Mouse (Mus musculus) neural tube, embryonic 12.5 days (tissue): Measurements from ENCODE around the gene Insl6. TPM values are rescaled to one million over a fixed set of nuclear protein-coding genes. Genes with fewer than 3 reads are reported as not detected.

Experiments
- ATAC-seq: fragments of 200-750 bp; cut with Nextera tagmentation; 2 replicates; pipeline ENCODE4 v1.8.0; 2017; ENCODE audit warnings: low read depth, mild to moderate bottlenecking, moderate TSS enrichment, moderate library complexity; ENCODE audit not compliant: low FRiP score
- H3K27ac ChIP-seq: fragments of 300-500 bp; sonication (generic); 2 replicates; pipeline ENCODE4 v1.5.1; 2016
- H3K27me3 ChIP-seq: fragments of 300-500 bp; sonication (generic); replicated peaks from 2 replicates; pipeline ENCODE4 v1.6.1; 2016; ENCODE audit warnings: mild to moderate bottlenecking
- H3K36me3 ChIP-seq: fragments of 300-500 bp; sonication (generic); 2 replicates; pipeline ENCODE4 v1.6.1; 2016; ENCODE audit warnings: mild to moderate bottlenecking
- H3K4me1 ChIP-seq: fragments of 300-500 bp; sonication (generic); 2 replicates; pipeline ENCODE4 v1.6.1; 2016
- H3K4me2 ChIP-seq: fragments of 300-500 bp; sonication (generic); replicated peaks from 2 replicates; pipeline ENCODE4 v1.6.1; 2016; ENCODE audit warnings: mild to moderate bottlenecking
- H3K4me3 ChIP-seq: fragments of 300-500 bp; sonication (generic); 2 replicates; pipeline ENCODE4 v1.5.1; 2016
- H3K9ac ChIP-seq: fragments of 300-500 bp; sonication (generic); 2 replicates; pipeline ENCODE4 v1.6.1; 2016; ENCODE audit warnings: mild to moderate bottlenecking
- H3K9me3 ChIP-seq: fragments of 300-500 bp; sonication (generic); 2 replicates; pipeline ENCODE4 v1.6.1; 2016; ENCODE audit warnings: mild to moderate bottlenecking
- WGBS: fragments of 180-500 bp; shearing (Covaris S2); methylation state at CpG from one replicate; pipeline ENCODE4 v1.1.7; 2016; 5-methylcytosine and 5-hydroxymethylcytosine counted together
- polyA plus RNA-seq: library from polyadenylated mRNA; unstranded; fragments of >200 nt; fragmentation: Nextera tagmentation; extraction: Ambion mirVana; gene quantifications from 2 replicates; pipeline ENCODE4 v1.2.1, GENCODE M21; 2016

The Insl6 gene
- polyA plus RNA-seq, 1 experiment from 2014 or later = 4.5 TPM

GRCm38 (mm10) chr19:29302119-29302518, 23.0 kb downstream of the Insl6 start:
- Histone ChIP-seq H3K4me2 (no peak overlapping the region), H3K9me3 (no peaks in the 10 kb centered on the region), H3K27ac (no peak overlapping the region), H3K27me3 (no peaks in the 10 kb centered on the region), H3K4me1 (no peaks in the 10 kb centered on the region), H3K9ac (no peak overlapping the region), H3K4me3 (no peak overlapping the region), H3K36me3 (peaks cover 28% of the 10 kb centered on the region)
- ATAC-seq = no peak
- WGBS = 92% methylated on average over 2 of the region's 2 CpGs

DNA sequence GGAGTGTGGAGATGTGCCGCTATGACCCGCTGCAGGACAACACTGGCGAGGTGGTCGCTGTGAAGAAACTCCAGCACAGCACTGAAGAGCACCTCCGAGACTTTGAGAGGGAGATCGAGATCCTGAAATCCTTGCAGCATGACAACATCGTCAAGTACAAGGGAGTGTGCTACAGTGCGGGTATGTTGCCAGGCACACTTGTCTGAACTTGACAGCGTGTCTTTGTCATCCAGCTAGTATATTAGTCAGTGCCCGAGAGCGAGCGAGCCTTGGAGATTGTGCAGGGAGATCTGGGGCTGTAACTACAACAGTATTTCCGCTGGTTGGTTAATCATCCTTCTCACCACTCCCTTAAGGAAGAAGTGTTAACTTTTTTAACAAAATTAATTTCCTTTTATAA, 24.2 kb downstream of the Insl6 start:
- Histone ChIP-seq H3K36me3 (peaks cover 30% of the 10 kb centered on the region), H3K9me3 (no peaks in the 10 kb centered on the region), H3K9ac (no peak overlapping the region), H3K4me1 (no peaks in the 10 kb centered on the region), H3K4me2 (no peak overlapping the region), H3K27me3 (no peaks in the 10 kb centered on the region), H3K4me3 (no peak overlapping the region), H3K27ac (no peak overlapping the region)
- no peak for ATAC-seq
- 93% methylated on average over 13 of the region's 13 CpGs for WGBS

- Histone ChIP-seq H3K36me3 (peaks cover 26% of the 10 kb centered on the region), H3K27me3 (no peaks in the 10 kb centered on the region), H3K9ac (no peak overlapping the region), H3K27ac (no peak overlapping the region), H3K4me1 (no peaks in the 10 kb centered on the region), H3K4me3 (no peak overlapping the region), H3K9me3 (no peaks in the 10 kb centered on the region), H3K4me2 (no peak overlapping the region)
- ATAC-seq = no peak
- WGBS = 94% methylated on average over 1 of the region's 1 CpGs
Measured at GRCm38 (mm10) chr19:29297366-29297765, 27.8 kb downstream of the Insl6 start.

GRCm38 (mm10) chr19:29296166-29296565, 29.0 kb downstream of the Insl6 start:
- H3K4me2 ChIP-seq = no peak overlapping the region
- no peaks in the 10 kb centered on the region for H3K27me3 ChIP-seq
- H3K27ac ChIP-seq = no peak overlapping the region
- no peak for ATAC-seq
- no peak overlapping the region for H3K9ac ChIP-seq
- no peak overlapping the region for H3K4me3 ChIP-seq
- no peaks in the 10 kb centered on the region for H3K9me3 ChIP-seq
- no peaks in the 10 kb centered on the region for H3K4me1 ChIP-seq
- H3K36me3 ChIP-seq = peaks cover 35% of the 10 kb centered on the region

- WGBS = 66% methylated on average over 2 of the region's 2 CpGs
- Histone ChIP-seq H3K27me3 (no peaks in the 10 kb centered on the region), H3K9me3 (no peaks in the 10 kb centered on the region), H3K36me3 (peaks cover 29% of the 10 kb centered on the region), H3K4me3 (no peak overlapping the region), H3K4me1 (no peaks in the 10 kb centered on the region), H3K9ac (no peak overlapping the region), H3K27ac (no peak overlapping the region), H3K4me2 (no peak overlapping the region)
- ATAC-seq = no peak
Measured at GRCm38 (mm10) chr19:29294756-29295155, 30.4 kb downstream of the Insl6 start.

DNA sequence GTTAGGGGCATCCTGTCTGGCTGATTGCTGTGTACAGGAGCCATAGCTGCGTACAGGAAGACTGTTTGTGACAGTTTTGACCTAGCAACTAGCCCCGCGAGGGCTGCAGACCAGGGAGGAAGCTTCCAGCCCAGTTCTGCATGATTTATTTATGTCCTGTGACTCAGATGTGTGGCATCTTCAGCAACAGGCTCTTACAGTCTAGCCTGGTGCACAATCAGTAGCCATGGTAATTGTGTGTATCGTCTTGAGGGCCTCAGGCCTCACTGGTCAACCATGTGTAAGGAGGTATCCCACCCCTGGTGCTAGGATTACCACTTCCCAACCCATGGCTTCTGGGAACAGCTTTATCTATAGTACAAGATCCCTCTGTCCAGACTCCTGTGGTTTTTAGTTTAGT, 32.6 kb downstream of the Insl6 start:
- Histone ChIP-seq H3K27ac (no peak overlapping the region), H3K27me3 (no peaks in the 10 kb centered on the region), H3K36me3 (peaks cover 22% of the 10 kb centered on the region), H3K9ac (no peak overlapping the region), H3K4me3 (no peak overlapping the region), H3K4me1 (no peaks in the 10 kb centered on the region), H3K9me3 (no peaks in the 10 kb centered on the region), H3K4me2 (no peak overlapping the region)
- ATAC-seq = no peak
- 76% methylated on average over 4 of the region's 4 CpGs for WGBS

DNA sequence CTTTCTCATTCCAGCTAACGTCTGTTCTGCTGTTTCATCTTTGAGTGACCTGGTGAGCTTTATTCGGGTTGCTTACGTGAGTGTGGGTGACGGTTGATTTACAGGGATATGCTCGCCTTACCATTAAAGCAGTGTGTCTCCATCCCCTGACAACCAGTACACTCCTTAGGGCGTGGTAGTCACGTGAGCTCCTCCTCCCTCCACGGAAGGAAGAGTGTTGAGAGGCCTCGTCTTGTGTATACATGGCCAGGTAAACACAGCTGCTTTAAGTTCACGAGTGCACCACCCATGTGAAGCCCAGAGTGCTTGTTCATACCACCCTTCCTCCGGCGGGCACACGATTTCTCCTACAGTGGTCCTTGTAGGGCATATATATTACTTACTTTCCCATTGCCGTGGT, 33.6 kb downstream of the Insl6 start:
- Histone ChIP-seq H3K36me3 (peaks cover 22% of the 10 kb centered on the region), H3K27ac (no peak overlapping the region), H3K9ac (no peak overlapping the region), H3K4me3 (no peak overlapping the region), H3K4me2 (no peak overlapping the region), H3K4me1 (no peaks in the 10 kb centered on the region), H3K9me3 (no peaks in the 10 kb centered on the region), H3K27me3 (no peaks in the 10 kb centered on the region)
- ATAC-seq = no peak
- WGBS = 89% methylated on average over 14 of the region's 14 CpGs

- Histone ChIP-seq H3K9me3 (no peaks in the 10 kb centered on the region), H3K4me3 (no peak overlapping the region), H3K4me2 (no peak overlapping the region), H3K27me3 (no peaks in the 10 kb centered on the region), H3K27ac (no peak overlapping the region), H3K9ac (no peak overlapping the region), H3K36me3 (peaks cover 20% of the 10 kb centered on the region), H3K4me1 (0 out of 2 replicates have a peak, but pooled peaks cover 3% of the 10 kb centered on the region)
- 77% methylated on average over 8 of the region's 8 CpGs for WGBS
- no peak for ATAC-seq
Measured at GRCm38 (mm10) chr19:29287863-29288262, 37.3 kb downstream of the Insl6 start.

DNA sequence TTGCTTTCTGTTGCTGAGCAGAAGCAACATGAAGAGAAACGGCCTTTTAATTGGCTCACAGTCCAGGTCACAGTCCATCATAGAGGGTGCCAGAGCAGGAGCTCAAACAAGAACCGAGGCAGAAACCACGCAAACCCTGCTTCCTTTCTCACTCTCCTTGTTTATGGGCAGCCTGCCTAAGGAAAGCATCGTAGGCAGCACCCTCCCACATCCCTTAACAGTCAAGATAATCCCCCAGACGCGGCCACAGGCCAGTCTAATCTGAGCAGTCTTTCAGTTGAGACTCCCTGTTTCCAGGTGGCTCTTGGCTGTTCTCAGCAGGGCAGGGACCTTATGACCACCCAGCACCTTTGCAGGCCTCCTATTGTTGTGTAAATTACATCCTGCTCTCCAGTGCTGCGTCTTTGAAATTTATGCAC, 39.7 kb downstream of the Insl6 start:
- no peak overlapping the region for H3K4me3 ChIP-seq
- H3K9me3 ChIP-seq = no peaks in the 10 kb centered on the region
- no peak overlapping the region for H3K4me2 ChIP-seq
- 31% methylated on average over 7 of the region's 7 CpGs for WGBS
- no peak for ATAC-seq
- 0 out of 2 replicates have a peak, but pooled peaks cover 3% of the 10 kb centered on the region for H3K4me1 ChIP-seq
- no peaks in the 10 kb centered on the region for H3K27me3 ChIP-seq
- no peak overlapping the region for H3K9ac ChIP-seq
- H3K36me3 ChIP-seq = peaks cover 10% of the 10 kb centered on the region; the same call in 1 of the 2 replicates
- H3K27ac ChIP-seq = no peak overlapping the region

DNA sequence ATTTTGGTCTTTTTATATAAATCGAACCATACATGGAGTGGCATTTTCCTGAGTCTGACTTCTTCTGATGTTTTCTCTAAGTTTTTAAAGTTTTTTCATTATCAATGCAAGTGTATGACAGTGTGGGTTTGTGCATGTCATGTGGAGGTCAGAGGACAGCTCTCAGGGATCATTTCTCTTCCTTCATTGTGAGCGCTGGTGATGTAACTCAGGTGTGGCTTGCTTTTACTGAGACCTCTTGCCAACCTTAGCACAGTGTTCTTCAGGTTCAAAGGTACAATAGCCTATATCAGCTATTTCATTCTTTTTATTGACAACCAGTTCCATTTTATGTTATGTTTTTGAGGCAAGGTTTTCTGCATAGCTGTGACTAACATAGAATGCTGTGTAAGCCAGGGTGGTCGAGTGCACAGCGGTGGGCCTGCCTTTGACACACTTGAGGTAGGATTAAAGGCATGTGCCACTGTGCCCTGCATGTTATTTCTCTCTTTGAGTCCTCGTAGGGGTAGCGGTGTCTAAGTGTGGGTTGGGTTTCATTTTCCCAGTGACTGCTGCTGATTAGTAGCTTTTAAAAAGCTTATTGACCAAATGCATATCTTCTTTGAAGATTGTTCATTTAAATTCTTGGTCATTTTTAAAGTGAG, 46.1 kb downstream of the Insl6 start:
- no peak overlapping the region for H3K4me2 ChIP-seq
- peaks cover 18% of the 10 kb centered on the region for H3K36me3 ChIP-seq
- H3K9me3 ChIP-seq = no peaks in the 10 kb centered on the region
- 88% methylated on average over 6 of the region's 6 CpGs for WGBS
- no peaks in the 10 kb centered on the region for H3K27me3 ChIP-seq
- H3K4me1 ChIP-seq = no peaks in the 10 kb centered on the region
- H3K27ac ChIP-seq = no peak overlapping the region
- ATAC-seq = no peak
- no peak overlapping the region for H3K9ac ChIP-seq
- no peak overlapping the region for H3K4me3 ChIP-seq

DNA sequence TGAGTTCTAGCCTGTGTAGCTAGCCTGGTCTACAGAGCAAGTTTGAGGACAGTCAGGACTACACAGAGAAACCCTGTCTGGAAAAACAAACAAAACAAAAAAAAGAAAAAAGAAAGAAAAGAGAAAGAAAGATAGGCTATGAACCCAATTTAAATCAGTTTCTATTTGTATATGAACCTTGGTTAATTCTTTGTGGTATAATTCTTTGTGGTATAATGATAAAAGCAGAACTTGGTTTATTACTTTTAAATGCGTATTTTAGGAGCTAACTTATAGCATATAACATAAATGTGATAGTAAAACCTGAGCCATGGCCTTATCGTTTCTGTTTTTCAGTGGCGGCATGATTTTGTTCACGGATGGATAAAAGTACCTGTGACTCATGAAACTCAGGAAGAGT, 48.7 kb downstream of the Insl6 start:
- H3K27me3 ChIP-seq = no peaks in the 10 kb centered on the region
- no peak overlapping the region for H3K27ac ChIP-seq
- no peak overlapping the region for H3K4me2 ChIP-seq
- WGBS = 97% methylated on average over 4 of the region's 4 CpGs
- H3K4me1 ChIP-seq = no peaks in the 10 kb centered on the region
- no peak overlapping the region for H3K9ac ChIP-seq
- no peaks in the 10 kb centered on the region for H3K9me3 ChIP-seq
- H3K4me3 ChIP-seq = no peak overlapping the region
- ATAC-seq = no peak
- H3K36me3 ChIP-seq = peaks cover 18% of the 10 kb centered on the region

GRCm38 (mm10) chr19:29272011-29272809, 52.9 kb downstream of the Insl6 start:
- no peak overlapping the region for H3K4me3 ChIP-seq
- H3K27ac ChIP-seq = no peak overlapping the region
- no peaks in the 10 kb centered on the region for H3K9me3 ChIP-seq
- H3K9ac ChIP-seq = no peak overlapping the region
- H3K4me1 ChIP-seq = no peaks in the 10 kb centered on the region
- H3K4me2 ChIP-seq = no peak overlapping the region
- H3K36me3 ChIP-seq = peaks cover 10% of the 10 kb centered on the region
- WGBS = 95% methylated on average over 3 of the region's 3 CpGs
- H3K27me3 ChIP-seq = no peaks in the 10 kb centered on the region
- no peak for ATAC-seq
